Mouse (Mus musculus) ES-E14 (cell line): Measurements from ENCODE around the gene BC025920. TPM values are rescaled to one million over a fixed set of nuclear protein-coding genes. Genes with fewer than 3 reads are reported as not detected.

Experiments
- DNase-seq: peaks from one replicate; pipeline ENCODE4 v3.0.0-alpha.2; 2013; ENCODE audit warnings: low read depth, low spot score
- H3K27ac ChIP-seq: 2 replicates; pipeline ENCODE4 v1.5.1; 2012; ENCODE audit warnings: low read depth, mild to moderate bottlenecking, low read length, moderate library complexity, mixed read lengths; ENCODE audit not compliant: poor library complexity, insufficient read depth, severe bottlenecking
- H3K36me3 ChIP-seq: 2 replicates; pipeline ENCODE4 v1.6.1; 2012; ENCODE audit warnings: mild to moderate bottlenecking, low read length, moderate library complexity, mixed read lengths; ENCODE audit not compliant: control insufficient read depth, poor library complexity, insufficient read depth, severe bottlenecking
- H3K4me1 ChIP-seq, 2 experiments: fragments of 150-350 bp in 1 of 2; sonication (generic) in 1 of 2; 2 replicates each; pipeline ENCODE4 v1.6.1; 2012; ENCODE audit warnings: low read length in 2 of 2, mild to moderate bottlenecking in 1 of 2, mixed read lengths in 1 of 2; ENCODE audit not compliant: control insufficient read depth in 2 of 2, insufficient read depth in 2 of 2, poor library complexity in 1 of 2
- H3K4me3 ChIP-seq, 2 experiments: fragments of 150-350 bp in 1 of 2; sonication (generic) in 1 of 2; 2 replicates each; pipeline ENCODE4 v1.5.1; 2012; ENCODE audit warnings: low read length in 2 of 2, low read depth in 1 of 2, mild to moderate bottlenecking in 1 of 2, mixed read lengths in 1 of 2; ENCODE audit not compliant: insufficient read depth in 1 of 2, poor library complexity in 1 of 2, severe bottlenecking in 1 of 2
- H3K9ac ChIP-seq: 2 replicates; pipeline ENCODE4 v1.6.1; 2012; ENCODE audit warnings: low read depth, mild to moderate bottlenecking, low read length, mixed read lengths; ENCODE audit not compliant: poor library complexity, insufficient read depth, severe bottlenecking
- H3K9me3 ChIP-seq: fragments of 150-350 bp; sonication (generic); 2 replicates; pipeline ENCODE4 v1.6.1; 2012; ENCODE audit warnings: low read depth, mild to moderate bottlenecking, low read length; ENCODE audit not compliant: control insufficient read depth, insufficient read depth
- CHD2 ChIP-seq: IDR thresholded peaks from 2 replicates; pipeline ENCODE4 v1.6.1; 2014; ENCODE audit warnings: mild to moderate bottlenecking, low read depth, low read length, inconsistent platforms
- HCFC1 ChIP-seq: IDR thresholded peaks from 2 replicates; pipeline ENCODE4 v1.6.1; 2012; ENCODE audit warnings: low read length, inconsistent platforms, borderline replicate concordance; ENCODE audit not compliant: insufficient read depth
- MAFK ChIP-seq: IDR thresholded peaks from 2 replicates; pipeline ENCODE4 v1.6.1; 2014; ENCODE audit warnings: mild to moderate bottlenecking, low read depth, low read length, inconsistent platforms; ENCODE audit not compliant: insufficient read depth
- ZC3H11A ChIP-seq: IDR thresholded peaks from 2 replicates; pipeline ENCODE4 v1.6.1; 2012; ENCODE audit warnings: low read depth, mild to moderate bottlenecking, inconsistent platforms, low read length, borderline replicate concordance
- ZNF384 ChIP-seq: IDR thresholded peaks from 2 replicates; pipeline ENCODE4 v1.6.1; 2012; ENCODE audit warnings: low read depth, low read length, inconsistent platforms
- in situ Hi-C, 2 experiments: fragments of 600-800 bp; cut with MboI; formaldehyde crosslinking; loops; one replicate each; pipeline ENCODE4 v1.15.1; 2025; ENCODE audit warnings: low sequenced_read_pairs in 2 of 2, inconsistent platforms in 1 of 2; ENCODE audit not compliant: unreplicated experiment in 2 of 2
- total RNA-seq: library from RNA; depleted of rRNA; stranded (reverse); fragments of 300-350 nt; gene quantifications from 2 replicates; pipeline ENCODE4 v1.2.3, GENCODE M21; 2012

BC025920 gene
- total RNA-seq, 1 experiment = 2.5 TPM

DNA sequence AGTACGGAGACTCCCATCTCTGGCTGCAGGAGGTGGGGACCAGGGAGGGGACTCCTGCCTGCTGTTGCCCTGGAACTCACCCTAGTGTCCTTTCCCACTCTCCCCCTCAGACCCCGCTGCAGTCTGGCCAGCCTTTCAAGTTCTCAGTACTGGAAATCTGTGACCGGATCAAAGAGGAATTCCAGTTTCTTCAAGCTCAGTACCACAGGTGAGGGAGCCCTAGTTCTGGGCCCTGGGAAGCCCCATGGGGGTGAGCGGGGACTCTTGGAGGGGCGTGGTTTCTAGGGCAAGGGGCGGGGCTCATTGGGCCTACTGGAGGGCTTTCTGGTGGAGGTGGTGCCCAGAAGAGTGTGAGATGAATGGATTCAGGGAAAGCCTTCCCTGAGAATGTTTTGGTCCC, 30.4 kb upstream of the BC025920 start:
- H3K36me3 ChIP-seq = no peaks in the 10 kb centered on the region
- H3K27ac ChIP-seq = no peak overlapping the region
- in situ Hi-C loops = no loop called here
- TF ChIP-seq ZNF384 (no peak), HCFC1 (no peak), MAFK (no peak), CHD2 (no peak), ZC3H11A (no peak)
- H3K9ac ChIP-seq = no peak overlapping the region
- no peaks in the 10 kb centered on the region for H3K9me3 ChIP-seq
- no peak for DNase-seq
- H3K4me3 ChIP-seq = peak overlapping the region; percentile 52 to 55; a peak in 2 of 4 replicates
- peaks cover 2 to 20% of the 10 kb centered on the region in 2 experiments; a peak in 2 of 4 replicates for H3K4me1 ChIP-seq

DNA sequence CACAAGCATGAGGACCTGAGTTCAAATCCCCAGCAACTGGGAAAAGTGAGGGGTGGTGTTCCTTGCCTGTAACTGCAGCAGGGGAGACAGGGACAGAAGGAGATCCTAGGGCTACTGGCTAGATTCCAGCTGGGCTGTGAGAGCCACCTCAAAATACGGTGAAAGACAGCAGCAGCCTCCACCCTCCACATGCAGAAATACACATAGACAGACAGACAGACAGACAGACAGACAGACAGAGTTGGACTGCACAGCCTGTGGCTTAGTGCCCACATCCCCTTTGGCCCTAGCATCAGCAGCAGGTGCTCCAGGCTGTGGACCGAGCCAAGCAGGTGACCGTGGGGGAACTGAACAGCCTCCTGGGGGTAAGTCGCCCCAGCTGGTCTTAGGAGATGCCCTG, 26.1 kb upstream of the BC025920 start:
- in situ Hi-C loops = no loop called here
- Histone ChIP-seq H3K4me3 (peak overlapping the region in 1 of 2 experiments; percentile 38; a peak in 2 of 4 replicates), H3K9ac (no peak overlapping the region), H3K36me3 (no peaks in the 10 kb centered on the region), H3K9me3 (no peaks in the 10 kb centered on the region), H3K27ac (no peak overlapping the region), H3K4me1 (peaks cover 0 to 5% of the 10 kb centered on the region in 2 experiments; a peak in 1 of 4 replicates)
- no peak for TF ChIP-seq CHD2
- no peak for TF ChIP-seq MAFK
- no peak for TF ChIP-seq HCFC1
- no peak for TF ChIP-seq ZNF384
- TF ChIP-seq ZC3H11A = no peak
- DNase-seq = no peak

DNA sequence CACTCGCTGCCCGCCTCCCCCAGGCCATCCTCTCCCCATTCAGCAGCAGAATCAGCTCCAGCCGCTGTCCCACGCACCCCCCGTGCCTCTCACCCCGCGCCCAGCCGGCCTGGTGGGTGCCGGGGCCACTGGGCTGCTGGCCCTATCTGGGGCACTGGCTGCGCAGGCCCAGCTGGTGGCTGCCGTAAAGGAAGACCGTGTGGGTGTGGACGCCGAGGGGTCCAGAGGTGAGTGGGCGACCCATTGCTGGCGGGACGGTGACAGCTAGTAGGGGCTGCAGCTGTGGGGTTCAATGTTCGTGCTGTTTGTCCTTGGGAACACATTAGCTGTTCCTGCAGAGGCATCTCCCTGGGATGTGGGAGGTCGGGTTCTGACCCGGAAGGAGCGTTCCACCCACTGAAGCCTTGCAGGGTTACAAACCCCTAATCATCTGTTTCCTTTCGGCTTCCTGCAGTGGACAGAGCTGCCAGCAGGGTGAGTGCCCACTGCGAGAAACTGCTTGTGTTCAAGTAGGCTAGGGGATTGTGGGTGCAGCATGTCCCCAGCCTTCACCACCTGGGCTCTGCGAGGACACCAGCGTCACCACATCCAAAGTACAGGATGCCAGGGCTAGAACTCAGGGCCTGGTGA, 25.5 kb upstream of the BC025920 start:
- peak overlapping the region in 1 of 2 experiments; percentile 38; a peak in 2 of 4 replicates for H3K4me3 ChIP-seq
- TF ChIP-seq CHD2 (no peak), ZC3H11A (no peak), ZNF384 (no peak), MAFK (no peak), HCFC1 (no peak)
- no peak overlapping the region for H3K9ac ChIP-seq
- H3K9me3 ChIP-seq = no peaks in the 10 kb centered on the region
- H3K36me3 ChIP-seq = no peaks in the 10 kb centered on the region
- in situ Hi-C loops = no loop called here
- peaks cover 0 to 5% of the 10 kb centered on the region in 2 experiments; a peak in 1 of 4 replicates for H3K4me1 ChIP-seq
- H3K27ac ChIP-seq = no peak overlapping the region
- no peak for DNase-seq

DNA sequence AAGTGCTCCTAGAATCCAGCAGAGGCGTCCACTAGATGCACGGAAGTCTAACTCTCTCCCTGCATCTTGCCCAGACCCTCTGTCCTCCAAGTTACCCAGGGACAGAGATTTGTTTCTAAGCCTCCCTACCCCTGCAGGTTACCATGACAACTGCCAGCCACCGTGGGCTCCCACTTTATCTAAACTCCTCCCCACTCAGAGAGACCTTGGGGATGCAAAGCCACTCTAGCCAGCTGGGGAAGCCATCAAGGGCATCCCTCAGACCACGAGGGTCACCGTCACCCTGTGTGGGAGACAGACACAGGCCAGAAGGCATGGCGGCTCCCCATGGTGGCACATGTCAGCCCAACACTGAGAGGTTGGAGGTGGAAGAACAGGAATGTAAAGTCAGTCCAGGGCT, 22.7 kb upstream of the BC025920 start:
- Histone ChIP-seq H3K9ac (no peak overlapping the region), H3K27ac (no peak overlapping the region), H3K36me3 (no peaks in the 10 kb centered on the region), H3K4me3 (no peak overlapping the region), H3K4me1 (peaks cover 0 to 12% of the 10 kb centered on the region in 2 experiments; a peak in 1 of 4 replicates), H3K9me3 (no peaks in the 10 kb centered on the region)
- in situ Hi-C loops = no loop called here
- no peak for TF ChIP-seq MAFK
- no peak for TF ChIP-seq ZNF384
- no peak for TF ChIP-seq ZC3H11A
- no peak for TF ChIP-seq CHD2
- TF ChIP-seq HCFC1 = no peak
- no peak for DNase-seq
